Mouse (Mus musculus): ENCODE measurements around the gene Gm21865.
"Not testable (repeated sequence)": the region's sequence is repeated elsewhere in the genome, so short reads cannot be mapped to it uniquely, and the experiment has no call there.

Gene Gm21865

DNA sequence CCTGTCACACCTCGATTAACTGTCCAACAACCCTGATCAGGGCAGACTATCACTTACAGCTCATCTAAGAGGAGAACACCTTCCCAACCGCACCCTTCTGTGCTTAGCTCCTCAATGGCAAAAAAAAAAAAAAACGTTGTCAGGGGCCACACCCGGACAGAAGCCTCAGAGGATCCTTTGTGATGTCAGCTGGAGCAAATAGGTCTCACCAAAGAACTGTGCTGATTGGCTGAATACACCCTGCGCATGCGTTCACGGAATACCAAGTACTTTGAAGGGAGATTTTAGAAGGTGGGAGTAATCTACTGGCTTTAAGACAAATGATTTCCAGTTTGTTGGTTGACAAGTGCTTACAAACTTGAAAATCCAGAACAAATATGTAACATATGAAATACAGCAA is at the start of gene Gm21865:
Gene Gm21865, minus strand, starts transcription at position 101 of the 400 bp plus-strand sequence.
- not testable (repeated sequence) for DNase-seq
